Mouse (Mus musculus): Measurements from ENCODE around the gene Robo1.
A peak's percentile ranks its signal among the peaks of the same experiment; 100 is the strongest.

The Robo1 gene

GRCm38 (mm10) chr16:72307537-72308330 is at the start of gene Robo1:
Robo1 (plus strand) TSS chr16:72308306.
- no peak for DNase-seq

- DNase-seq, result no peak
Observed at GRCm38 (mm10) chr16:72267839-72268238, 40.3 kb upstream of the Robo1 start.

GRCm38 (mm10) chr16:72276390-72277074 is 31.6 kb upstream of the Robo1 start:
- no peak for DNase-seq

- no peak for DNase-seq
Observed at GRCm38 (mm10) chr16:72308331-72308668, 194 bp downstream of the Robo1 start.

- DNase-seq, result no peak
Observed at GRCm38 (mm10) chr16:72327321-72327720, 19.2 kb downstream of the Robo1 start.

- DNase-seq, result no peak
Observed at GRCm38 (mm10) chr16:72328579-72328978, 20.5 kb downstream of the Robo1 start.

- DNase-seq, result no peak
Observed at GRCm38 (mm10) chr16:72337757-72338156, 29.7 kb downstream of the Robo1 start.

- DNase-seq, result no peak
Observed at GRCm38 (mm10) chr16:72350422-72350821, 42.3 kb downstream of the Robo1 start.

- peak; percentile 15 for DNase-seq
Observed at GRCm38 (mm10) chr16:72356515-72357357, 48.6 kb downstream of the Robo1 start.

- no peak for DNase-seq
Observed at GRCm38 (mm10) chr16:72376896-72377295, 68.8 kb downstream of the Robo1 start.

GRCm38 (mm10) chr16:72381819-72382218 is 73.7 kb downstream of the Robo1 start:
- DNase-seq, result no peak

- DNase-seq, result no peak
Observed at GRCm38 (mm10) chr16:72383566-72383965, 75.5 kb downstream of the Robo1 start.

- DNase-seq, result no peak
Observed at GRCm38 (mm10) chr16:72393512-72393911, 85.4 kb downstream of the Robo1 start.

- no peak for DNase-seq
Observed at GRCm38 (mm10) chr16:72398811-72399210, 90.7 kb downstream of the Robo1 start.

- DNase-seq, result no peak
Observed at GRCm38 (mm10) chr16:72402381-72402780, 94.3 kb downstream of the Robo1 start.

GRCm38 (mm10) chr16:72409820-72410219 is 101.7 kb downstream of the Robo1 start:
- no peak for DNase-seq

GRCm38 (mm10) chr16:72411669-72412270 is 103.7 kb downstream of the Robo1 start:
- no peak for DNase-seq

- no peak for DNase-seq
Observed at GRCm38 (mm10) chr16:72412879-72413278, 104.8 kb downstream of the Robo1 start.

GRCm38 (mm10) chr16:72419328-72420066 is 111.4 kb downstream of the Robo1 start:
- no peak for DNase-seq

- DNase-seq, result no peak
Observed at GRCm38 (mm10) chr16:72422426-72422825, 114.3 kb downstream of the Robo1 start.

GRCm38 (mm10) chr16:72434396-72434795 is 126.3 kb downstream of the Robo1 start:
- no peak for DNase-seq

GRCm38 (mm10) chr16:72444428-72445135 is 136.5 kb downstream of the Robo1 start:
- DNase-seq, result no peak

Measured in right cerebral cortex, postnatal 14 days (tissue).